Mouse (Mus musculus) cerebellum, adult (tissue): ENCODE measurements at regions not wholly inside any gene's neighbourhood (a gene's known extent, or its start where the extent isn't known, plus 50 kb on each side); places are given as distances from the start of the nearest gene placed in this dataset.

ENCODE experiments used
- ATAC-seq: cut with Nextera tagmentation; 2 replicates; pipeline ENCODE4 v1.9.2; 2017; ENCODE audit warnings: mild to moderate bottlenecking, moderate library complexity, mixed read lengths; ENCODE audit not compliant: insufficient number of reproducible peaks, low FRiP score, low TSS enrichment

DNA sequence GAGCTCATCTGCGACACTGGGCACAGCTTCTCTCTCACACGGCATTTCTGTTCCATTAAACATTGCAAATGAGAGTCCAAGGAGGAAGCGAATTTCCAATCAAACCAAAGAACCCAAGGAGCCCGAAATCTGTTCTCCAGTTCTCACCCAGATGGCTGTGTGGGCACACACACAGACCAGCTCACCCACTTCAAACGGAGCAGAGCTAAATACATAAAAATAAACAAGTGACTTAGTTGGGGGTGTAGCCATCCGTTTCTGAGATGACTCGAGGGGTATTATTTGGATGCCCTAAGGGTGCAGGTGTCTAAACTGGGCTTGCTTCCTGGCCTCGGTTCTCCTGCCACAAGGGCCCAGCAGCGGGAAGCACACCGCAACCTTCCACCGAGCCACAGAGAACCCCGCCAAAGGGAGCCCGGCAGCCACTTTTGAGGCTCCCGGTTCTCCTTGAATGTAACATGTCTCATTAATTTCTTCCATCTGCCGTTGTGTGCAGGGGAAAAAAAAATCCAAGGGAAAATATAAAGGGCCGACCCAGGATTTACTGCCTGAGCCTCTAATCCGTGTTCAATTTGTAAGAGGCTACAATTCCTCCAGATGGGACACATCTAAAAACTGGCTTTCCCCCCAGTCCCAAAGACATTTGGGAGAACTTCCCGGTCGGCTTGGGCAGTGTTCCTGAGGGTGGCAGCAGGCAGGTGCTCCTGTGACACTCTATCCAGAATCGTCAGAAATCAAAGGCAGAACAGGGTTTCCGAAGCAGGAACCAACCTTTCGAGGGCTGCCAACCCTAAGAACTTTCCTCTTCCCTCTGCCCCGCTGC, 598.6 kb upstream of the Gm10131 start:
- peak; percentile 81 for ATAC-seq

DNA sequence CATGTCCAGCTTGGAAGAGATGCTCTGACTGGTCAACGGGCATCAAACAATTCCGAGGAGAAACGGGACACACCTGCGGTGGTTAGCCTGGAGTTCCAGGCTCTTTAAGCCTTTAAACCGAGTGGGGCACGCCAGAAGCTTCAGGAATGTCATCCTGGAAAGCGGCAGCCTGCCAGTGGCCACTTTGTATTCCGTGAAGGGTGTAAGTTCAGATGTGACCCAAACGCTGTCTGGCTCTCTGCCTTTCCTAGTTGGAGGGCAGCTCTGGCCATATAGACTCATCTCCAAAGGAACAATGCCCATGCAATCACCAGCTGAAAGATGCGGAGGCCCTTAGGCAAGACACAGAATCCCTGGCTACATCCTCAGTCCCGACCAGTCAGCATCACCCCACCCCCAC, 597.8 kb upstream of the Gm10131 start:
- no peak for ATAC-seq

DNA sequence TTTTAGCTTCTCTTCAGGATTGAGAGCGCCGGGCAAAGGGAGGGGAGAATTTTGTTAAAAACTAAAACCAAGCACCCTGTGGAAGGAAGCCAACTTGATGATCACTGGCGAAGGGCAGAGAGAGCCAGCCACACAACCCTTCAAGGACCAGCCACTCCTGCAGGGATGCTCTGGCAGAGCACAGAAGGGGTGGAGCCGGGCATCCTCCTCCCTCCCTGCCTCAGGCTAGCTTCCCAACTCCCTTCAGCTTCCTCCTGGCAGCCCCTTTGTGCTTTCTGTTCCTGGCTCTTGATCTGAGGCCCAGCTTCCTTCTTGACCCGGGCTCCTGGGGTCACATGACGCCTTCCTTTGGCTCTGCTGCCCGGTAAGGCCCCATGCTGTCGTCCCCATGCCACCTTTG, 591.8 kb upstream of the Gm10131 start:
- ATAC-seq, result peak; percentile 51; the same call in 1 of the 2 replicates

- ATAC-seq, result no peak
Observed at GRCm38 (mm10) chr8:34702806-34703205, 591.3 kb upstream of the Gm10131 start.

GRCm38 (mm10) chr8:34699015-34699414, 587.5 kb upstream of the Gm10131 start:
- ATAC-seq, result no peak

DNA sequence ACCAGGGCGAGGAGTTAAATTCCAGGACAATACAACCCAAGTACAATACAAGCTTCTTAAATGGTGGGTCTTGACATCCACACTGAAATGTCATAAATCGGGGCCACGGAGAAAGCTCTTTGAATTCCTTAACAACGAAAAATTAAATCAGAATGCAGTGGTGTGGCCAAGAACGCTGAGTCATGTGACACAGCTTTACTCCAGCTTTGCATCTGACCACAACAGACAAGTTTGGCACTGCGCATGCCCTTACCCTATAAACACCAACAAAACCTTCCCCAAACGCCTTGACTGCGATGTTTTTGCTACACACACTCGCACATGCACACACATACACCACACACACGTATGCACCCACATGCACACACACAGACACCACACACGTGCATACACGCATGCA, 584.8 kb upstream of the Gm10131 start:
- no peak for ATAC-seq

DNA sequence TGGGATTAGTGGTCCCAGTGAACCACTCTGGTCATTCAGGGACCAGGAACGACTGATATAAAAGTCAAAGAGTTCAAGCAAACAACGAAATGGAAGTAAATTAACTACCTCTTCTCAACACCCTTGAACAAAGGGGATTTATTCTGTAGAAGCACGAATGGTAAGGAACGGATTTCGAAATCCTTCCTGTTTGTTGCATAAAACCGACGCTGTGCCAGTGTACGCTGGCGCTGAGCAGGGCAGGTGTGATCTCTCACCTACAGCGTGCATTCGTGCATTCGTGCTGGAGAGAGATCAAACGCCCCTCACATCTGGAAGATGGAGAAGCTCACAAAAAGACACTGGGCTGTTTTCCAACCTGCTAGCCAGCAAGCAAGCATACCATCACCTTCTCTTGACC, 581.1 kb upstream of the Gm10131 start:
- ATAC-seq, result no peak

- no peak for ATAC-seq
Observed at GRCm38 (mm10) chr8:34691776-34692175, 580.2 kb upstream of the Gm10131 start.

GRCm38 (mm10) chr8:34689825-34690493, 578.4 kb upstream of the Gm10131 start:
- no peak for ATAC-seq

DNA sequence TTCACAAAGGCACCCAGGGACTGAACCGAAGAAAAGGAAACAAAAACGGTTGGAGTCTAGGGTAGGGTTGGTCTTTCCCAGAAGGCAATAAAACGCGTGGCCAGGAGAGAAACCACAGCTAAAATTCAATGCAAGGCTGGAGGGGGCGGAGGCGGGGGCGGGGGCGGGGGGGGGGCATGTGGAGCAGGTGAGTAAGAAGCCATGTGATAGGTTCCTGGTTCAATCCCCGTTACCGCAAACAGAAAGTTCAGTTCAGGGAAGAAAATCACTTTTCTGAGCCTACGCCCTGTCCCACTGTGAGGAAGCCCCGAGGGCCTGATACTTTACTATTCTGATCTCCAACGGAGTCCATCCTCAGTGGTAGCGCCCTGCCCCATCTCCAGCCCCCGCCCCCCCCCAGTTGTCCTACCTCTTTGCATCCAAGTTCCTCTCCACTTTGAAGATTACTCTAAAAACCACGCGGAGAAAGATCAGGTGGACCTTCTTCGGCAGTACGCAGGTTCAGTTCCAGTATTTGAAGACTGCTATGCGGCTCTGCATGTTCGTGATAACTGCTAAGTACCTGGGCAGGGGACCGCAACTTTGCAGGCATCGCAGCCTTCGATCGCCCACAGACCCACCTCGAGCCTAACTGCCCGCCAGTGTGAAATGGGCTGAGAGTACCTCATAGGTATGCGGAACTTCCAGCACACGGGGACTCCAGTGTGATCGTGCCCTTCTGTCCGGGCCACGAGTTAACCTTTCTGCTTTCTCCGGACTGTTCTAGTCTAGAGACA, 577.7 kb upstream of the Gm10131 start:
- no peak for ATAC-seq

GRCm38 (mm10) chr8:34688396-34689048, 577.0 kb upstream of the Gm10131 start:
- no peak for ATAC-seq

GRCm38 (mm10) chr8:34686371-34686770, 574.8 kb upstream of the Gm10131 start:
- ATAC-seq, result peak; percentile 55; the same call in 1 of the 2 replicates

DNA sequence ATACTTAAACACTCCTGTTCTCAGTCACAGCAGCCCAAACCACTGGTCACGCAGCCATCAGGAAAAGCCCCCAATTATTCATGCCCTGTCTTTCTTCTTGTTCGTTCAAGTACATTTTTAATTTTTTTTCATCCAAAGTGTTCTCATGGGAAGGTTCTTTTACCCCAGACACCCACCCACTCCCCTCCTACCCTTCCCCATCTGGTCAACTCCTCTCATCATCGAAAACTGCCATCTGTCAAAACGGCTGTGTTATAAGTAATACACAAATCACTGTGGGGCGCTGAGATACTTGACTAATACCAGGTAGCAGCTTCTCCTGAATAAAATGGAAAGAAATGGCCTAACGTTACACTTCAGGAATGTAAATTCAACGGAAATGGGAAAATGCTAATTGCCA, 573.1 kb upstream of the Gm10131 start:
- no peak for ATAC-seq

- no peak for ATAC-seq
Observed at GRCm38 (mm10) chr8:34683173-34683572, 571.6 kb upstream of the Gm10131 start.

- no peak for ATAC-seq
Observed at GRCm38 (mm10) chr8:34682221-34682620, 570.7 kb upstream of the Gm10131 start.

DNA sequence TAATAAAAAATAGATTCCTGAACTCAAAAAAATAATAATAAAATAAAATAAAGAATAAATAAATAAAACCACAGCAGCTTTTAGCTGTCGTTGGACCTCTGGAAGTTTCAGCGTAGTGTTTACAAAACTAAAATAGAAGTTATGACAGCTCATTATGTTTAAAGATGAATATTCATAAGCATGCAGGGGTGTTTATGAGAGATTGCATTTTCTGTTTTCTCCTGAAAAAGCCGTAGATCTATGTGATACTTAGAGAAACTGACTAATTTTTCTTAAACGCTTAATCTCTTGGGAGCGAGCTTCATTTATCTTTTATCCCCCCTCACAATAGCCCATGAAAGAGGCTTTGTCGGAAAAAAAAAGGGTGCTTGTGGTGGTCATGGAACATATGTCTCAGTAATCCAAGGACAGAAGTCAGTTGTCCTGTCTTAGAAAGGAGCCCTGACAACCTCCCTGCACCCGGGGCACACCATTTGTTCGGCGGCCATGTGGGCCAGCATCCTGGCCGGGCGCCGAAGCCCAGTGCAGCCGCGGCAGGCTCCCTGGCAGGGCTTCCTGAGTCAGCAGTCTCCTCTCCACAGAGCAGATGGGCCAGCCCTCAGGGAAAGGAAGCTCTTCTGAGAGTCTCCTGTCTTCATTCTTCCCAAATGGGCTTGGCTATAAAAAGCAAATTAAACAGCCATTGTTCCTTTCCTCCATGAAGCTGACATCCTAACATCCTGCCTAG, 568.2 kb upstream of the Gm10131 start:
- ATAC-seq, result peak; percentile 96

GRCm38 (mm10) chr8:34678879-34679278, 567.3 kb upstream of the Gm10131 start:
- ATAC-seq, result no peak

DNA sequence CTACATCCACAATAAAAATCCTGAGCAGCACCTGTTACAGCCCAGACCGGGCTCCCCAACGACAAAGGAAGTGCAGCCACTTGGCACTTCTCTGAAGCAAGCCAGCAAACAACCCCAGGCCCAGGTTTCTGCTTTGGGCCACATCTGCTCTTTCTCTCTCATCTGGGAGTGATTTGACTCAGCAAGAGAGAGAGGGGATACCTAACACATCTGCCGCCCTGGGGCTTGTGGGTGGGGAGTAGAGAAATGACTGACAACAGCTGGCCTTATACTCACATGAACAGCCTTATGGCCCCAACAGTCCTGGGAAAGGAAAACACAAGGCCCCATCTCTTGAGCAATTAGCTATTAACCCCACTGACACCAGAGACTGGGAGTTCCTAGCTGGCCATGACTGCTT, 560.2 kb upstream of the Gm10131 start:
- ATAC-seq, result no peak

- ATAC-seq, result no peak
Observed at GRCm38 (mm10) chr8:34670930-34671715, 559.6 kb upstream of the Gm10131 start.
